Mouse (Mus musculus) gastrocnemius, adult 18-20 months (tissue): ENCODE results near the gene Afg1l. TPM values are rescaled to one million over a fixed set of nuclear protein-coding genes. Genes with fewer than 3 reads are reported as not detected.
A peak's percentile ranks its signal among the peaks of the same experiment; 100 is the strongest.

Experiments used
- DNase-seq: peaks from one replicate; pipeline ENCODE4 v3.0.0; 2021; ENCODE audit warnings: low spot score
- total RNA-seq, 2 experiments: library from RNA; stranded (reverse); gene quantifications; 2 replicates each; pipeline ENCODE4 v1.2.3; 2021

Gene Afg1l
- total RNA-seq, 2 experiments from 2014 or later: 7.6 to 10.2 TPM

GRCm38 (mm10) chr10:42384946-42385644 lies 93.3 kb downstream of the Afg1l start:
- no peak for DNase-seq

GRCm38 (mm10) chr10:42383708-42384107 lies 94.7 kb downstream of the Afg1l start:
- no peak for DNase-seq

- DNase-seq: no peak
Measured at GRCm38 (mm10) chr10:42364216-42364615, 114.1 kb downstream of the Afg1l start.

- DNase-seq: no peak
Measured at GRCm38 (mm10) chr10:42355980-42356379, 122.4 kb downstream of the Afg1l start.

- no peak for DNase-seq
Measured at GRCm38 (mm10) chr10:42347986-42348385, 130.4 kb downstream of the Afg1l start.

GRCm38 (mm10) chr10:42347127-42347526 lies 131.2 kb downstream of the Afg1l start:
- no peak for DNase-seq

GRCm38 (mm10) chr10:42346179-42346877 lies 132.0 kb downstream of the Afg1l start:
- no peak for DNase-seq

- no peak for DNase-seq
Measured at GRCm38 (mm10) chr10:42342714-42343113, 135.7 kb downstream of the Afg1l start.

GRCm38 (mm10) chr10:42341815-42342457 lies 136.4 kb downstream of the Afg1l start:
- DNase-seq: no peak

GRCm38 (mm10) chr10:42340426-42340793 lies 138.0 kb downstream of the Afg1l start:
- no peak for DNase-seq

GRCm38 (mm10) chr10:42339773-42340425 lies 138.5 kb downstream of the Afg1l start:
- DNase-seq: no peak

- DNase-seq: no peak
Measured at GRCm38 (mm10) chr10:42338456-42338855, 139.9 kb downstream of the Afg1l start.

- no peak for DNase-seq
Measured at GRCm38 (mm10) chr10:42327576-42327975, 150.8 kb downstream of the Afg1l start.

- no peak for DNase-seq
Measured at GRCm38 (mm10) chr10:42325305-42325704, 153.1 kb downstream of the Afg1l start.

GRCm38 (mm10) chr10:42323978-42324377 lies 154.4 kb downstream of the Afg1l start:
- no peak for DNase-seq

- DNase-seq: no peak
Measured at GRCm38 (mm10) chr10:42313222-42313786, 165.1 kb downstream of the Afg1l start.

- no peak for DNase-seq
Measured at GRCm38 (mm10) chr10:42312557-42312956, 165.8 kb downstream of the Afg1l start.

- no peak for DNase-seq
Measured at GRCm38 (mm10) chr10:42308687-42308987, 169.7 kb downstream of the Afg1l start.

GRCm38 (mm10) chr10:42307980-42308686 lies 170.2 kb downstream of the Afg1l start:
- DNase-seq: peak; percentile 70

- DNase-seq: no peak
Measured at GRCm38 (mm10) chr10:42306422-42306821, 171.9 kb downstream of the Afg1l start.

- DNase-seq: no peak
Measured at GRCm38 (mm10) chr10:42300805-42301204, 177.6 kb downstream of the Afg1l start.
